Mouse (Mus musculus): Measurements from ENCODE around the gene Ksr1.

- TF ChIP-seq EP300 (optimal IDR thresholded peaks at IDR 0.05) (no peak), CTCF (IDR thresholded peaks at IDR 0.05; ENCODE audit: low read depth) (no peak)
Measured at GRCm38 (mm10) chr11:79133051-79133450, 13.2 kb downstream of the Ksr1 start.
